Mouse (Mus musculus) heart, adult 2 months (tissue): ENCODE measurements around the gene Nab2.

ENCODE experiments used
- CTCF ChIP-seq: fragments of 200-600 bp; IDR thresholded peaks from 2 replicates; pipeline ENCODE4 v1.8.1; 2022; ENCODE audit warnings: antibody characterized with exemption, mild to moderate bottlenecking, moderate library complexity
- POLR2A ChIP-seq: fragments of 200-500 bp; IDR thresholded peaks from 2 replicates; pipeline ENCODE4 v1.6.1; 2011; ENCODE audit warnings: mild to moderate bottlenecking, low read depth, low read length, control low read depth; ENCODE audit not compliant: insufficient read depth

- TF ChIP-seq CTCF (peak; percentile 80), POLR2A (no peak; the same call in 1 of the 2 replicates)
Measured at GRCm38 (mm10) chr10:127622057-127622392, 46.3 kb downstream of the Nab2 start.
